Mouse (Mus musculus): ENCODE results near the gene 1700003F12Rik.

GRCm38 (mm10) chr2:154532888-154533287, 14.0 kb upstream of the 1700003F12Rik start:
- TF ChIP-seq POLR2A (IDR thresholded peaks at IDR 0.05; ENCODE audit: low read depth, low read length) (no peak), CTCF (conservative IDR thresholded peaks at IDR 0.05; ENCODE audit: insufficient read depth, insufficient read length, low read depth, low read length) (no peak)
